Mouse (Mus musculus) stomach, postnatal 0 days (tissue): ENCODE data around the gene Chrm4. TPM values are rescaled to one million over a fixed set of nuclear protein-coding genes. Genes with fewer than 3 reads are reported as not detected.

Experiments
- ATAC-seq: fragments of 200-750 bp; cut with Nextera tagmentation; 2 replicates; pipeline ENCODE4 v1.8.0; 2017; ENCODE audit not compliant: low FRiP score, low TSS enrichment
- DNase-seq: peaks from one replicate; pipeline ENCODE4 v3.0.0-alpha.2; 2016; ENCODE audit warnings: low spot score
- H3K27ac ChIP-seq: fragments of 300-500 bp; sonication (generic); replicated peaks from 2 replicates; pipeline ENCODE4 v1.5.1; 2014; ENCODE audit warnings: mild to moderate bottlenecking, control low read depth
- H3K27me3 ChIP-seq: fragments of 300-500 bp; sonication (generic); 2 replicates; pipeline ENCODE4 v1.6.1; 2014; ENCODE audit warnings: low read length; ENCODE audit not compliant: control insufficient read depth, insufficient read depth
- H3K36me3 ChIP-seq: fragments of 300-500 bp; sonication (generic); 2 replicates; pipeline ENCODE4 v1.6.1; 2014; ENCODE audit warnings: low read length, mixed read lengths; ENCODE audit not compliant: control insufficient read depth, insufficient read depth
- H3K4me1 ChIP-seq: fragments of 300-500 bp; sonication (generic); replicated peaks from 2 replicates; pipeline ENCODE4 v1.6.1; 2014; ENCODE audit warnings: antibody characterized with exemption; ENCODE audit not compliant: control insufficient read depth, insufficient read depth
- H3K4me2 ChIP-seq: fragments of 300-500 bp; sonication (generic); replicated peaks from 2 replicates; pipeline ENCODE4 v1.6.1; 2014; ENCODE audit warnings: low read depth, mild to moderate bottlenecking, control low read depth, moderate library complexity
- H3K4me3 ChIP-seq: fragments of 300-500 bp; sonication (generic); 2 replicates; pipeline ENCODE4 v1.5.1; 2014; ENCODE audit warnings: low read depth, low read length, control low read depth
- H3K9ac ChIP-seq: fragments of 300-500 bp; sonication (generic); 2 replicates; pipeline ENCODE4 v1.6.1; 2014; ENCODE audit warnings: mild to moderate bottlenecking, low read length, control low read depth, mixed read lengths
- H3K9me3 ChIP-seq: fragments of 300-500 bp; sonication (generic); 2 replicates; pipeline ENCODE4 v1.6.1; 2016; ENCODE audit warnings: low read length; ENCODE audit not compliant: control insufficient read depth
- CTCF ChIP-seq: IDR thresholded peaks from 2 replicates; pipeline ENCODE4 v1.5.1; 2016; ENCODE audit warnings: antibody characterized with exemption, low read depth, mild to moderate bottlenecking, moderate library complexity
- EP300 ChIP-seq: optimal IDR thresholded peaks from 2 replicates; pipeline ENCODE3; 2016; ENCODE audit warnings: antibody characterized with exemption
- WGBS: fragments of 180-500 bp; shearing (Covaris S2); extraction: QIAGEN DNeasy Blood & Tissue Kit; methylation state at CpG from one replicate; pipeline ENCODE4 v1.1.7; 2014; 5-methylcytosine and 5-hydroxymethylcytosine counted together
- polyA plus RNA-seq: library from polyadenylated mRNA; unstranded; fragments of >200 nt; fragmentation: Nextera tagmentation; extraction: Ambion mirVana; gene quantifications from 2 replicates; pipeline ENCODE4 v1.2.1, GENCODE M21; 2015

Gene Chrm4
- polyA plus RNA-seq, 1 experiment from 2014 or later = 0.08 TPM

DNA sequence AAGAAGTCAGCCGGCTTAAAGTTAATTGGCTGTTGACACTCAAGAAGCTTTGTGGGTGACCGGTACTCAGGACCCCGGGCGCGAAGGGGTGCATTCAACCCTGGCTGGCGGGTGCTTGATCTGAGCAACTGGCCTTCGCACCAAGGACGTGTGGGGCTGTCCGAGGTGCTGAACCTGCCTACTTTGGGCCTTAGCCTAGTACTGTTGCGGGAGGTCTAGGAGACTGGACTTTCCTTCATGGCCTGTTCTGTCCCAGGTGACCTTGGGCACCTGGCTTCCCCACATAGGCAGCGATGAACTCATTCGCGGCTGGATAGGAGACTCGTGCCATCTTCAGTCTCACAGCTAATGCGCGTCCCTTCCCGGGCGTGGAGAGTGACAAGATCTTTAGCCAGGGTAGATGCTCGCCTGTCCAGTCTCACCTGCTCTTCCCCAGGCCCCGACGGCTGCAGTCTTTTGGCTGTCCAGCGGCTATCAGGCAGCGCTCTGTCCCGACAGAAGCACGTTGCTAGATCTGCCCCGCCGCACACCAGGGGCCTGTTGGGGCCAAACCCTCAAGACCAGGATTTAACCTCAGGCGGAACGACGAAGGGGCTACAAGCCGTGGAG lies 5.8 kb upstream of the Chrm4 start:
- ATAC-seq = peak; percentile 53
- Histone ChIP-seq H3K4me1 (peaks cover 10% of the 10 kb centered on the region), H3K9me3 (no peaks in the 10 kb centered on the region), H3K27ac (no peak overlapping the region), H3K9ac (no peak overlapping the region), H3K36me3 (peaks cover 12% of the 10 kb centered on the region), H3K27me3 (peaks cover 4% of the 10 kb centered on the region; the same call in 1 of the 2 replicates), H3K4me3 (peak overlapping the region; percentile 53), H3K4me2 (peak overlapping the region; percentile 95)
- peak; percentile 85 for DNase-seq
- TF ChIP-seq EP300 (no peak), CTCF (no peak)
- WGBS = 5% methylated on average over 31 of the region's 31 CpGs

GRCm38 (mm10) chr2:91921790-91922570 lies 5.1 kb upstream of the Chrm4 start:
- peak overlapping the region; percentile 95 for H3K4me2 ChIP-seq
- peaks cover 4% of the 10 kb centered on the region; the same call in 1 of the 2 replicates for H3K27me3 ChIP-seq
- no peak overlapping the region for H3K27ac ChIP-seq
- H3K4me1 ChIP-seq = peaks cover 10% of the 10 kb centered on the region
- peaks cover 12% of the 10 kb centered on the region for H3K36me3 ChIP-seq
- H3K4me3 ChIP-seq = peak overlapping the region; percentile 53
- peak; percentile 62 for TF ChIP-seq CTCF
- TF ChIP-seq EP300 = no peak
- peak; percentile 47 for ATAC-seq
- DNase-seq = peak; percentile 67
- no peaks in the 10 kb centered on the region for H3K9me3 ChIP-seq
- WGBS = 1% methylated on average over 53 of the region's 64 CpGs
- H3K9ac ChIP-seq = peak overlapping the region; percentile 13; the same call in 1 of the 2 replicates

DNA sequence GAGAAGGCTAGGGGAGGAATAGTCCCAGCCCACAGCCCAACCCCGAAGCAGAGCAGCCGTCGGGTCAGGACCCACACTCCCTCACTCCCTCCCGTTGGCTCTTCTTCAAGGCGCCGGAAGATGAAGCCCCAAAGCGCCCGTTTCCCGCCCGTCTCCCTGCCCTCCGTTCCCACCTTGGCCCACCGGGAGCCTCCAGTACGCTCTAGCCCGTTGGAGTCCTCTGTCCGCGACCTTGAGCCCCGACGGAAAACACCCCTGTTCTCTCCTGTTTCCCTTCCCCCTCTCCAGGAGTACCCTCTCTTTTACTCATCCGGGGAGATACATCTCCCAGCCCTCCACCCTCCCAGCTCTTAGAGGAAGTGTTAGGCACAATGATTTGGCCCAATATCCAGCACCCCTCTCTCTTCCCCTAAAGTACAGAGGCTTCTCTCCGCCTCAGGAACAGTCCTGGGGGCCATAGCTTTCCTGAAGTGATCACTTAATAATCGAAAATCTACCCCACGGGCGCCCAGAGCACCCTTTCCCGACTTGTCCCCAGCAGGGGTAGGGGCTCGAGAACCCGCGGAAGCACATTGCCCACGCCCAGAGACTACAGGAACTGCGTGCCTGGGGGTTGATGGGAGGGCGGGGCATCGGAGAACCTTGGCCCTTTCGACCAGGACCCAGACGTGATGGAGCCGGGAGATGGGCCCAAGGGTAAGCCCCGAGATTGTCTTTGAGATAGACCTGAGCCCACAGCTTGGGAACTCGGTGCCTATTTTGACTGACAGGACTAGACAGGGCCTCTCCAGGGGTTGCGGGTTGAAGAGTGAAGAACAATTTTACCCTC lies 4.2 kb upstream of the Chrm4 start:
- no peak overlapping the region for H3K27ac ChIP-seq
- peaks cover 4% of the 10 kb centered on the region; the same call in 1 of the 2 replicates for H3K27me3 ChIP-seq
- peak overlapping the region; percentile 95 for H3K4me2 ChIP-seq
- no peak for TF ChIP-seq CTCF
- TF ChIP-seq EP300 = no peak
- no peaks in the 10 kb centered on the region for H3K9me3 ChIP-seq
- DNase-seq = no peak
- no peak overlapping the region for H3K9ac ChIP-seq
- peaks cover 10% of the 10 kb centered on the region for H3K4me1 ChIP-seq
- no peak for ATAC-seq
- peaks cover 6% of the 10 kb centered on the region for H3K36me3 ChIP-seq
- 3% methylated on average over 37 of the region's 37 CpGs for WGBS
- peak overlapping the region; percentile 53 for H3K4me3 ChIP-seq

DNA sequence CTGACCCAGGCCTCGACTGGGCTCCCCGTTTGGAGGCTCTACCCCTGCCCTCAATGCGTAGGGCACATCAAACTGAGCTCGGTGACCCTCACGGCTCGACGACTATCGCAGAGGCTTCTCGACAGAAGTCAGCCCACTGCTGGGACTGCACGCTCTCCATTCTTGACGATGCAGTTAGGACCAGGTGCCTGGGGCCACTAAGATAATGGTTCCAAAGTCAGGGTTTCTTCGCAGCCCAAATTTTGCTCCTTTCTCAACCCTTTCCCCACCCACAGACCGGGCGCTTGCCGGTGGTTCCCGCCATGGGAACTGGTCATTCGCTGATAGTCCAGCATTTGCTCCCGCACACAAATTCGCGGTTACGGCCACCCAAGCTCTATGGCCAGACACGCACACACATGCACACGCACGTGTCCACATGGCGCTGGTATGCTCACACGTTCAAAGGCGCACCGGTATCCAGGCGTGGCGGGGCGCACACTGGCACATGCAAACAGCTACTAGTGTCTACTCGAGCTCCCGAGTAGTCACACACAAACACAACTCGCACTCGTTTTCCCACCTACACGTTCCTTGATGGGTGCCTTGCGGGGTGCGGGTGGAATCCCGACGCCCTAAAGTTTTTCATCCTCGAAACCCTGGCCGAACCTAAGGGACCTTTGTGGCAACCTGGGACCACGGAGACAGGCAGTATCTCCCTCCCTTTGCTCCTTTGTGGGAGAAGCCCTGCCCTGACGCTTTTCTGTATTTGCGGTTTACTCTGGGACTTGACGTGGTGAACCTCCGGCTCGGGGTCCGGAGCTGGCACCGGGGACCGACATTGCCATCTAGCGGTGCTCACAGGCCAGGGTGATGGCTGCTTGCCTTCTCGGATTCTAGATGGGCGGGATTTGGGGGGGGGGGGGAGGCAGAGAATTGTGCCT lies 3.4 kb upstream of the Chrm4 start:
- DNase-seq (peak; percentile 82), ATAC-seq (peak; percentile 38; the same call in 1 of the 2 replicates)
- Histone ChIP-seq H3K4me3 (peak overlapping the region; percentile 53), H3K27ac (no peak overlapping the region), H3K9me3 (no peaks in the 10 kb centered on the region), H3K27me3 (peaks cover 4% of the 10 kb centered on the region; the same call in 1 of the 2 replicates), H3K36me3 (no peaks in the 10 kb centered on the region), H3K9ac (no peak overlapping the region), H3K4me1 (peaks cover 10% of the 10 kb centered on the region), H3K4me2 (peak overlapping the region; percentile 95)
- WGBS = 4% methylated on average over 54 of the region's 54 CpGs
- no peak for TF ChIP-seq EP300
- peak; percentile 84 for TF ChIP-seq CTCF

DNA sequence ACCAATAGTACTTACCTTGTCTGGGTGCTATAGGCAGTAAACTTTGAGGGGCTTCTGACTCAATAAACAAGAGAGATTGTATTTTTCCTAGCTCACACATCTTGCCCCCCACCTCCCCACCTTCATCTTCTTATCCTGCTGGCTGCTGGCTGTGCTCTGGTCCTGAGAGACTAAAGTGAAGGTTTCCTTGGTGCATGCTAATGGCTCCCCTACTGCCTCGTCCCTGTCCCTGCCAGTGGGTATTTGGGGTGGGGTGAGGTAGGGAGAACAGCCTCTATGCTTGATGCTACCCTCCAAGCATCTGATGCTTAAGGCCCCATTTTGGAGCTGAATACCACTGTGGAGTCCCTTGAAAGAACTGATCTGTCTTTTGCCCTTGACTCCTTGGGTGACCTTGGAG lies 2.3 kb upstream of the Chrm4 start:
- Histone ChIP-seq H3K27me3 (peaks cover 4% of the 10 kb centered on the region; the same call in 1 of the 2 replicates), H3K4me2 (no peak overlapping the region), H3K27ac (no peak overlapping the region), H3K9ac (no peak overlapping the region), H3K4me1 (peaks cover 10% of the 10 kb centered on the region), H3K36me3 (no peaks in the 10 kb centered on the region), H3K4me3 (no peak overlapping the region), H3K9me3 (no peaks in the 10 kb centered on the region)
- no peak for TF ChIP-seq EP300
- TF ChIP-seq CTCF = no peak
- no peak for ATAC-seq
- no peak for DNase-seq
- 76% methylated on average over 1 of the region's 1 CpGs for WGBS
